Mouse (Mus musculus): ENCODE results near the gene Nelfb. TPM values are rescaled to one million over a fixed set of nuclear protein-coding genes. Genes with fewer than 3 reads are reported as not detected.
"Not testable (repeated sequence)": the region's sequence is repeated elsewhere in the genome, so short reads cannot be mapped to it uniquely, and the experiment has no call there.

The Nelfb gene
- 10 to 100 TPM; 58.4 to 64.2 (median 59.4) TPM for total RNA-seq (2022)

GRCm38 (mm10) chr2:25211121-25211670 is at the start of gene Nelfb:
Nelfb (minus strand) TSS chr2:25211489.
- peak; percentile 71 to 78 for DNase-seq (ENCODE audit: low spot score in 2 of 2)

- no peak for DNase-seq (ENCODE audit: low spot score in 2 of 2)
Observed at GRCm38 (mm10) chr2:25258887-25259286, 47.6 kb upstream of the Nelfb start.

- DNase-seq (ENCODE audit: low spot score in 2 of 2): not testable (repeated sequence)
Observed at GRCm38 (mm10) chr2:25257250-25257649, 46.0 kb upstream of the Nelfb start.

DNA sequence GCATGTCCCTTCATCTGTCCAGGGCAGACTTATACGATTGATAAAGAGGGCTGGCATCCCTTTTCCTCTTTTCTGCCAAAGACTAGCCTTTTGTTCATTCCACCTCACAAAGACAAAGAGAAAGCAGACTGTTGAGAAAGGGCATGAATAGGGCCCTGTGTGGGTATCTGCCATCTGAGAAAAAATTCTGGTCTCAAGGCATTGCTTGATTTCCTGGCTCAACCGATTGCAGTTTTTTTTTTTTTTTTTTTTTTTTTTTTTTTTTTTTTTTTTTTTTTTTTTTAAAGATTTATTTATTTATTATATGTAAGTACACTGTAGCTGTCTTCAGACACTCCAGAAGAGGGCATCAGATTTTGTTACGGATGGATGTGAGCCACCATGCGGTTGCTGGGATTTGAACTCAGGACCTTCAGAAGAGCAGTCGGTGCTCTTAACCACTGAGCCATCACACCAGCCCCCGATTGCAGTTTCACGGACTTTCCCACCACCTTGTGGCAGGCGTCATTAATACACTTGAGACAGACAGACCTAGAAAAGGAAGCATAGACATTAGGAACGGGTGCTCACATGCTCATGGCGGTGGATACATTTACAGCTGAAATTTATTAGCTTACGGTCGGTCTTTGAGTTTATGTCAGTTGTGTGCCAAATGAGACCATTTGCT is 45.3 kb upstream of the Nelfb start:
- not testable (repeated sequence) for DNase-seq (ENCODE audit: low spot score in 2 of 2)

GRCm38 (mm10) chr2:25255284-25255779 is 44.0 kb upstream of the Nelfb start, which contains the start of gene Tmem203:
Tmem203 (plus strand) TSS chr2:25255439.
- peak; percentile 77 to 83 for DNase-seq (ENCODE audit: low spot score in 2 of 2)

- no peak for DNase-seq (ENCODE audit: low spot score in 2 of 2)
Observed at GRCm38 (mm10) chr2:25252331-25252730, 41.0 kb upstream of the Nelfb start.

DNA sequence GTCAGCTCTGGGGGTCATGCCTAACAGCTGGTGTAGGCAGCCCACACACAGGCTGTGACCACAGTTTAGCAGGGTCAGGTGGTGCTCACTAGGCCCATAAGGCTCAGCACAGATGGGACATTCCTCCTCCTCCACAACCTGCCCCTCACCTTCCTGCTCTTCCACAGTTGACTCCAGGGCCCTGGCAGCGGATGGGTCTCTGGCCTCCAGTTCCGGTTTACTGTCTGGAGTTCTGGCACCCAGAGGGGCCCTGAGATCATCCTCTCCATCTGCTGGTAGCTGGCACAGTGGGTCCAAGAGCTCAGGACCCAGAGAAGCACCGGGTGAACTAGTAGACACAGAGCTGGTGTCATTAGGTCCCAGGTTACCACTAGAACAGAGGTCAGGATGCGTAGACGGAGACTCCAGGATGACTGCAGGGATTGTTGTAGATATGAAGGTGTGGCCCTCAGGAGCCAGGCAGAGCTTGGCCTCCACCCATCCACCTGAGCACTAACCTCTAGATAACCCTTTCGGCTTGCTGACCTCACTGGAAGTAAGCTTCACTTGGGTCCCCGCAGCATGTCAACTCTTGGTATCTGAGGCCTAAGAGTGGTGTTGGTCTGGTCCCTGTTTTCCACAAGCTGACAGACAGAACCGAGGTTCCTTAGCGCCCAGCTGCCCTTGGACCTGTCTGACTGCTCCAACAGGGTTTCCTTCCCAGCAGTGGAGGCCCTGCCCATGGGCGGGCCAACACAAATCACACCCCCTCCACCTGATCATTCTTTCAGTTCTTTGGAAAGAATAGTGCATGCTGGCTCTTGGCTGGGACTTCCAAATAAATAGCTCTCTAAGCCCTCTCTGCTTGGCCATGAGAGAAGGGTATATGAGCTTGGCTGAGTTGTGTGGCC is 35.1 kb upstream of the Nelfb start, which contains the start of gene AL732309.1:
Gene AL732309.1, minus strand, starts transcription at position 681 of the 890 bp plus-strand sequence.
- no peak for DNase-seq (ENCODE audit: low spot score in 2 of 2)

GRCm38 (mm10) chr2:25244144-25244543 is 32.9 kb upstream of the Nelfb start:
- no peak for DNase-seq (ENCODE audit: low spot score in 2 of 2)

DNA sequence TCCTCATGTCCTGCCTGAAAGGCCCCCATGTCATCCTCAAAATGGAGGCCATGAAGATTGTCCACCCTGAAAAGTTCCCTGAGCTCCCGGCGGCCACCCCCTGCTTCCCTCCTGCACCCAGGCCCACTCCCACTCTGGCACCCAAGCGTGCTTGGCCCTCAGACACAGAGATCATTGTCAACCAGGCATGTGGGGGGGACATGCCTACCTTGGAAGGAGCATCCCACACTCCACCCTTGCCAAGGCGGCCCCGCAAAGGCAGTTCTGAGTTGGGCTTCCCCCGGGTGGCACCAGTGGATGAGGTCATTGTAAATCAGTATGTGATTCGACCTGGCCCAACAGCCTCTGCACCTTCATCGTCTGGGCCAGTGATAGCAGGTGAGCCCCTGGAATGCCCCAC is 32.1 kb upstream of the Nelfb start:
- DNase-seq (ENCODE audit: low spot score in 2 of 2): no peak

DNA sequence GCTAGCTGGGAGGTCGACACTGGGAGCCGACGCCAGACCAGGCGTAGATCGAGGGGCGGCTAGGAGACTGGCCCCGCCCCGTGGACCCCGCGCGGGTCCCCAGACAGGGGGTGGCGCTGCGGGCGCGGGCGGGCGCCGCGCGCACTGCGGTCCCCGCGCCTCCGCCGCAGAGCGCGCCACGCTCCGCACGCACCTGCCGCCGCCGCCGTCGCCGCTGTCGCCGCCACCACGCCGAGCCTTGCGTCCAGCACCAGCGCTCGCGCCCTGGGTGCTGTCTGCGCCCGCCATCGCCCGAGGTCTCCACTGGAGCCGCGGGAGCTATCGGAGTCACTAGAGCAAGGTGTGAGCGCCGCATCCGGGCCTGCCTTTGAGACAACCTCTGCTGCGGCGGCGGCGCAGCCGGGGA is 30.8 kb upstream of the Nelfb start, which contains the start of the genes Rnf208 and Cysrt1:
Gene Rnf208, plus strand, starts transcription at position 155 of the 406 bp plus-strand sequence.
Gene Cysrt1, minus strand, starts transcription at position 352 of the 406 bp plus-strand sequence.
- DNase-seq (ENCODE audit: low spot score in 2 of 2): no peak

- DNase-seq (ENCODE audit: low spot score in 2 of 2): no peak
Observed at GRCm38 (mm10) chr2:25241438-25241775, 30.1 kb upstream of the Nelfb start.

DNA sequence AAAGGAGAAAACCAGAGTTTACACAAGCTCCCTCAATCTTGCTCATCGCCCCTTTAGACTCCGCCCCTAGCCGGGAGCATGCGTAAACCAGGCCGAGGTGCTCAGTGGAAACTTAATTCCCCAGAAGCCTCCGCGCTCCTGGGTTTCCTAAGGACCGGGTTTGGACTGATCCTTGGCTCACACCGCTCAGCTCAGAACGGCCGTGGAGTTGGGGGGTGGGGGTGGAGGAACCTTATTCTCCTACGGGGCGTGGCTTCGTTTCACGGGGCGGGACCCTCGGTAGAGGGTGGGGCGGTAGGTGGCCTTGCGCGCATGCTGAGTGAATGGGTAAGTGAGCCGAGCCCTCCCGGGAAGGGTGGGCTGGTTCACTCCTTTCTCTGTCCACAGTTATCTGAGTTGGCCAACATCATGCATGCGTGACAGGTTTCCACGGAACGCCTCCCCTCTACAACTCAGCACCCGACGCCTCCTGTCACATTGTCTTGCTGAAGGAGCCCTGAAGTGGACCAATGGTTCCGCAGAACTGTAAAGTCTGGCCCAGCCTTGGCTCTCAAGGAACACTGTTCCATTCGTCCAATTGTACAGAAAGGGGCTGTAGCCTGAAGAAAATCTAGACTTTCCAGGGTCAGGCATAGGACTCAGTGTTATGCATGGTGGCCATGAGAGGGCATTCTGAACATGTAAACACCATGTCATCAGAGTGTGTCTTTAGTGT is 29.6 kb upstream of the Nelfb start:
- DNase-seq (ENCODE audit: low spot score in 2 of 2): peak in 1 of 2 experiments; percentile 68

DNA sequence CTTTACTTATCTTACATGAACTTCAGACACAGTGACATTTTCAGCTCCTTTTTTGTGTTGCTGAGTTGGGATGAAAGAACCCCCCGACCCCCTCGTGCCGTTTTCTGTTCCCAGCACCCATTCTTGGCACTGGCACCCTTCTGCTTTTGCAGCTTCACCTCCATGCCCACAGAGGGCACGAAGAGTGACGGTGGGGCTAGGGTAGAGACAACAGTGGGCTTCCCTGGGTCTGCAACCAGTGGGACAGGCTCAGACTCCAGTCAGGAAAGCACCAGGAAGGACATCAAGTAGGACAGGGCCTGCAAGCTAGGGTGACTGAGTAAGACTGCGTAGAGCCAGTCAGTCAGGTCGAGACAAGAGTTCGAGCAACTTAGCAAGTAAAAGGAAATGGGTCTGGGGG is 29.0 kb upstream of the Nelfb start:
- no peak for DNase-seq (ENCODE audit: low spot score in 2 of 2)

GRCm38 (mm10) chr2:25239766-25240165 is 28.5 kb upstream of the Nelfb start:
- no peak for DNase-seq (ENCODE audit: low spot score in 2 of 2)

DNA sequence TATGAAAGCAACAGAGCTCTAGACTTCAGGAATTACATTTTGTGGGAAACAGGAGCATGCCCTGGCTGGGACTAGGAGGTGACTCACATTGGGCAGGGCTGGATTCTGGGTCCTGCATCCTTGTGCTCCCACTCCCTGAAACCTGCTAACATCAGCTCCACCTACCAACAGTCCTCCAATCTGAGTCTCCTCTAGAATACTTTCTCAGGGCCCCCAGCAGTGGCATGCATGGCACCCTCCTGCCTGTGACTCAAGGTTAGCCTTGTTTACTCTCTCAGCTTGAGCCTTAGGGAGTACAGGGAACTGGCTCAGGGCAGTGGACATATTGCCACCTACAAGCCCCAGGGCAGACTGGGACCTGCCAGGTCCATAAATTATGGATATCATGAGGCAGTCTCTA is 26.8 kb upstream of the Nelfb start:
- DNase-seq (ENCODE audit: low spot score in 2 of 2): no peak

- DNase-seq (ENCODE audit: low spot score in 2 of 2): no peak
Observed at GRCm38 (mm10) chr2:25237522-25237921, 26.2 kb upstream of the Nelfb start.

- DNase-seq (ENCODE audit: low spot score in 2 of 2): no peak
Observed at GRCm38 (mm10) chr2:25236614-25237013, 25.3 kb upstream of the Nelfb start, which contains the start of gene Rnf224. Rnf224 (minus strand) TSS chr2:25236787.

- no peak for DNase-seq (ENCODE audit: low spot score in 2 of 2)
Observed at GRCm38 (mm10) chr2:25234551-25235220, 23.4 kb upstream of the Nelfb start.

DNA sequence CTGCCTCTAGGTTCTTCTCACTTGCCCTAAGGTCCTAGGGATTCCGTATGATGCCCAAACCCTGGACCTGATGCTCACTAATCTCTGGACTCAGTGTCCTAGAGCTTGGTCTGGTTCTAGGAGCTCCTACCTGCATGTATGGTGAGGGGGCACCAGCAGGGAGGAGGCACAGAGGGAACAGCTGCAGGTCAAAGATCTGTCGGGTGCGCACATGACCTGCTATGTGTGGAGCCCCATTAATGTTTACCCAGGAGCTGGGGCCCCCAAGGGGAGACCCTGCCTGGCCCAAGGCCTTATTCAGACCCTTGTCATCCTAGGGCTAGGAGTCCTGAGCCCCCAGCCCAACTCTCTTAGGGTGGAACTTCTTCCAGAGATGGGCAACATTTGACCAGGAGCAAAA is 22.8 kb upstream of the Nelfb start, which contains the start of gene Slc34a3:
Gene Slc34a3, minus strand, starts transcription at position 315 of the 400 bp plus-strand sequence.
- DNase-seq (ENCODE audit: low spot score in 2 of 2): no peak

- DNase-seq (ENCODE audit: low spot score in 2 of 2): no peak
Observed at GRCm38 (mm10) chr2:25233421-25233820, 22.1 kb upstream of the Nelfb start.
